Comparison of ENCODE assay signal across 9 mouse cellular contexts in the genomic region with DNA sequence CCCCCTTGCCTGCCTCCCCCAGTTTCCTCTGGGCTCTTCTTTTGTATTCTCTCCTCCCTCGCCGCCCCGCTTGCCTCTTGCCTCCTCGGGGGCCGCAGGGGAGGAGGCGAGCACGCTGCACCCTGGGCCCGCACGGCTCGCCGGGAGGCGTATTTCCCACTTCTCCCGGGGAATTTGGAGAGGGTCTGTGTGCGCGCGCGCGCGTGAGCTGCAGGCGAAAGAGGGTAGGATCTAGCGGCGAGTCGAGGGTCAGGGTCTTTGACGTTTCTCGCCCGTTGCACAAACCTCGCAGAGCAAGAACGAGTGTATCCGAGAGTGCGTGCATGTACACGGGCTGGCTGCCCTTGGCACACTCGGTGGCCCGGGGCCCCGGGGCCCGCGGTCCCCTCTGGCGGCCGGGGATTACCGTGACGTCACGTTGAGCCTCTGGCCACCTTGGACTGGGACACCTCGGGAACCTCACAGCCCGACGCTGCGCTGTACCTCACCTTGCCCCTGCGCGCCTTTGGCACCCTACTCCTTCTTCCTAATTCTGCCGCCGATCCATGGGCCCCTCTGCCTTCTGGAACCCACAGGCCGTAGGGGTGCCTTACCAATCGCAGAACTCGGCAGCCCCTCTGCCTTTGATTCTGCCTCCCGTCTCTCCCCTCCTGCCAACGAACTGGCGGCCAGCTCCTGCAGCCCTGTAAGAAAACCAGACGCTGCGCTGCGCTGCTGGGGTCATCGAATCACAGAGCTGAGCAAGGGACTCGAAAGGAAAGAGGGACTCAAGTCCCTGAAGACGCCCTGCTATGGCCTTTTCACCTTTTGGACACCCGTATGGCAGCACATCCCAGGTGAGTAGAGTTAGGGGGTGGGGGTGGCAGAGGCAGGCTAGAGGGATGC. TPM values are rescaled to one million over a fixed set of nuclear protein-coding genes. Genes with fewer than 3 reads are reported as not detected.
A peak's percentile ranks its signal among the peaks of the same experiment; 100 is the strongest.
DNase-seq lines count a peak whose midpoint lies in the region; ATAC-seq lines count a peak whose summit lies in the region.
"Had no signal": no experiment of that assay in that cellular context is flagged by ENCODE, and none has a peak within 500 bp of the region (broad histone marks: within the 10 kb centered on the region; RNA-seq: fewer than 3 reads in every experiment).

A gene (plus strand): TSS at position 45 of the 885 bp plus-strand sequence.

- DNase-seq in adrenal gland, adult 2 months, result peak; percentile 6
- no peak for DNase-seq in adrenal gland, postnatal 14 days
- DNase-seq in ES-CJ7 (ENCODE audit: low read depth, low spot score), result peak; percentile 24
- DNase-seq in liver, embryonic 13.5 days, result no peak
- DNase-seq in spleen, postnatal 36 days (ENCODE audit: low spot score in 2 of 2), result no peak
- no peak for DNase-seq in adrenal gland, postnatal 4 days (ENCODE audit: low spot score in 2 of 2)
- DNase-seq in thymus, postnatal 4 days, result no peak

- H3K9ac ChIP-seq in liver, embryonic 13.5 days, result no peak within 1 kb of the TSS

- no peaks in the 10 kb centered on the region for H3K36me3 ChIP-seq in liver, embryonic 13.5 days

- WGBS in liver, embryonic 13.5 days (ENCODE audit: insufficient replicate concordance), result 2% methylated on average over 59 of the region's 62 CpGs

- H3K9me3 ChIP-seq in liver, embryonic 13.5 days (replicated peaks), result no peaks in the 10 kb centered on the region

- H3K4me3 ChIP-seq in liver, embryonic 13.5 days (replicated peaks), result 0 out of 2 replicates have a peak within 1 kb of the TSS, but pooled peaks have one; percentile 16

- peak within 1 kb of the TSS; percentile 39 for H3K4me2 ChIP-seq in liver, embryonic 13.5 days

- H3K27me3 ChIP-seq in liver, embryonic 13.5 days, result peaks cover 80% of the 10 kb centered on the region

- peak; percentile 37 for ATAC-seq in granulocyte monocyte progenitor cell, adult 5-6 weeks (replicated peaks; ENCODE audit: poor library complexity, severe bottlenecking)
- no peak for ATAC-seq in liver, embryonic 13.5 days (ENCODE audit: low read depth)

- H3K27ac ChIP-seq in liver, embryonic 13.5 days, result no peak within 1 kb of the TSS

- H3K4me1 ChIP-seq in liver, embryonic 13.5 days (replicated peaks), result 0 out of 2 replicates have a peak, but pooled peaks cover 3% of the 10 kb centered on the region

RNA-seq across cellular contexts. Expression of the gene that starts here (rescaled TPM):
- total RNA-seq in adrenal gland, adult 2 months (2021), result not detected
- not detected in 2 replicates for polyA plus RNA-seq in adrenal gland, adult 2 months (2012; rRNA removed)
- not detected in 2 replicates for total RNA-seq in adrenal gland, postnatal 14 days (2021)
- not detected in 2 replicates for total RNA-seq in granulocyte monocyte progenitor cell, adult 5-6 weeks (2014; fragmentation: Nextera tagmentation)
- total RNA-seq in granulocyte monocyte progenitor cell, adult 5-6 weeks (2017), result not detected in 2 replicates
- not detected in 2 replicates for polyA plus RNA-seq in liver, embryonic 13.5 days (2015; fragmentation: Nextera tagmentation; extraction: Ambion mirVana)
- not detected for total RNA-seq in adrenal gland, postnatal 4 days (2021)
- total RNA-seq: liver, adult 2 months had no signal
- polyA plus RNA-seq: liver, adult 2 months had no signal

Comparison
In these comparisons a context has a peak if more than half of its experiments do, and no peak if none do; other contexts are left out.
1. Peak in DNase-seq in adrenal gland, adult 2 months; RNA of the gene not detected or under 1 TPM.
2. Peak in ATAC-seq in granulocyte monocyte progenitor cell, adult 5-6 weeks; RNA of the gene not detected or under 1 TPM.